Mouse (Mus musculus) heart, embryonic 14.5 days (tissue): ENCODE data around the gene Macrod2. TPM values are rescaled to one million over a fixed set of nuclear protein-coding genes. Genes with fewer than 3 reads are reported as not detected.

Source experiments
- ATAC-seq: fragments of 200-750 bp; cut with Nextera tagmentation; 2 replicates; pipeline ENCODE4 v1.8.0; 2017; ENCODE audit warnings: low read depth, moderate TSS enrichment; ENCODE audit not compliant: insufficient number of reproducible peaks, insufficient read depth, low FRiP score
- H3K27ac ChIP-seq, 2 experiments: fragments of 200-500 bp in 1 of 2; fragments of 300-500 bp in 1 of 2; sonication (generic) in 1 of 2; replicated peaks in 1 of 2; 2 replicates each; pipeline ENCODE4 v1.5.1; 2012 to 2014; ENCODE audit warnings: low read depth in 2 of 2, low read length in 2 of 2, control low read depth in 1 of 2, mild to moderate bottlenecking in 1 of 2, mixed read lengths in 1 of 2; ENCODE audit not compliant: control insufficient read depth in 1 of 2, insufficient read depth in 1 of 2
- H3K27me3 ChIP-seq: fragments of 300-500 bp; sonication (generic); 2 replicates; pipeline ENCODE4 v1.6.1; 2014; ENCODE audit warnings: mild to moderate bottlenecking, low read length, control low read depth; ENCODE audit not compliant: control insufficient read depth, insufficient read depth
- H3K36me3 ChIP-seq: fragments of 300-500 bp; sonication (generic); 2 replicates; pipeline ENCODE4 v1.6.1; 2014; ENCODE audit warnings: mild to moderate bottlenecking, control low read depth, low read length, mixed read lengths; ENCODE audit not compliant: control insufficient read depth, insufficient read depth
- H3K4me1 ChIP-seq, 2 experiments: fragments of 200-500 bp in 1 of 2; fragments of 300-500 bp in 1 of 2; sonication (generic) in 1 of 2; 2 replicates each; pipeline ENCODE4 v1.6.1; 2012 to 2014; ENCODE audit warnings: low read length in 2 of 2, control low read depth in 1 of 2, mixed read lengths in 1 of 2; ENCODE audit not compliant: control insufficient read depth in 2 of 2, insufficient read depth in 2 of 2
- H3K4me2 ChIP-seq: fragments of 300-500 bp; sonication (generic); 2 replicates; pipeline ENCODE4 v1.6.1; 2014; ENCODE audit warnings: mild to moderate bottlenecking, low read length
- H3K4me3 ChIP-seq, 2 experiments: fragments of 200-500 bp in 1 of 2; fragments of 300-500 bp in 1 of 2; sonication (generic) in 1 of 2; 2 replicates each; pipeline ENCODE4 v1.5.1; 2012 to 2014; ENCODE audit warnings: low read length in 2 of 2, mild to moderate bottlenecking in 2 of 2, control low read depth in 1 of 2, low read depth in 1 of 2, moderate library complexity in 1 of 2; ENCODE audit not compliant: control insufficient read depth in 1 of 2, insufficient read depth in 1 of 2
- H3K9ac ChIP-seq: fragments of 300-500 bp; sonication (generic); 2 replicates; pipeline ENCODE4 v1.6.1; 2014; ENCODE audit warnings: mild to moderate bottlenecking, low read length
- H3K9me3 ChIP-seq: fragments of 300-500 bp; sonication (generic); 2 replicates; pipeline ENCODE4 v1.6.1; 2016; ENCODE audit warnings: low read length, control low read depth; ENCODE audit not compliant: control insufficient read depth
- WGBS: fragments of 180-500 bp; shearing (Covaris S2); extraction: QIAGEN DNeasy Blood & Tissue Kit; methylation state at CpG from one replicate; pipeline ENCODE4 v1.1.7; 2014; 5-methylcytosine and 5-hydroxymethylcytosine counted together
- polyA plus RNA-seq: library from polyadenylated mRNA; unstranded; fragments of >200 nt; fragmentation: Nextera tagmentation; extraction: Ambion mirVana; gene quantifications from 2 replicates; pipeline ENCODE4 v1.2.1, GENCODE M21; 2014

The Macrod2 gene
- polyA plus RNA-seq, 1 experiment from 2014 or later, result 21.3 TPM

DNA sequence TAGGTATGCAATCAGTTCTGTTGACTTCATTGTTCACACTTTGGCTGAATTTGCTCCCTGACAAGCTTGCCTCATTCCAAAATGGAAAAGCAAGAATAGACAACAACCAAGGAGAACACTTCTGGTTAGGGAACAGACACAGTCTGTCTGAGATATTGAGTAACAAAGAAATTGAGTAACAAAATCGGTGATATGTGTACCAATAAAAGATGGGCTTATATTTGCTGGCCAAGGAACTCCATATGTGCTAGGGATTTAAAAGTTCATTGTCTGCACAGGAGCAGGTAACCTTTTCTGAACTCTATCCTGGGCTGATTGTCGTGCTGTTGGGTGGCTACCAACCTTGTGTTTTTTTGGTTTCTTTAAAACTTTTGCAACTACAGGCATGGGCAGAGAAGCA is 817.2 kb downstream of the Macrod2 start:
- ATAC-seq, result no peak
- Histone ChIP-seq H3K9ac (no peak overlapping the region), H3K9me3 (no peaks in the 10 kb centered on the region), H3K27ac (no peak overlapping the region), H3K36me3 (no peaks in the 10 kb centered on the region), H3K27me3 (no peaks in the 10 kb centered on the region), H3K4me1 (no peaks in the 10 kb centered on the region), H3K4me2 (no peak overlapping the region), H3K4me3 (no peak overlapping the region)
- 85% methylated on average over 2 of the region's 2 CpGs for WGBS

DNA sequence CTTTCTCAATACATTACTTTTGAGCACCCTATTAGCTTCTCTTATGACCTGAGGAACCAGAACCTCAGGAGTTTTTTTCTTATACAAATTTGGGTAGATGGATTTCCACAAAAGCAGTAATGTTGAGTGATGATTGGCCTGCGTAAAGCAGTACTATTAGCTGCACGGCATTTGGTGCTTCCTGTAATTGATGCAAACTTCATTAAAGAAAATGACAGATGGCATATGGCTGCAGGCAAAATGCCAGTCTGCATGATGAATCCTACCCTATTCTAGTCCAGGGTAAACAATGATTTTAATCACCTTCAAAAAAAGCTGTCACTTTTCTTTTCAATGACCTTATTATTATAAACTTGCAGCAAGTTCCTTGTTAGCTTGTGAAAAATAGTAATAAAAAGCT is 822.4 kb downstream of the Macrod2 start:
- 87% methylated on average over 2 of the region's 2 CpGs for WGBS
- Histone ChIP-seq H3K9ac (no peak overlapping the region), H3K4me2 (no peak overlapping the region), H3K4me1 (no peaks in the 10 kb centered on the region), H3K4me3 (no peak overlapping the region), H3K27ac (no peak overlapping the region), H3K36me3 (no peaks in the 10 kb centered on the region), H3K27me3 (no peaks in the 10 kb centered on the region), H3K9me3 (0 out of 2 replicates have a peak, but pooled peaks cover 6% of the 10 kb centered on the region)
- ATAC-seq, result no peak

DNA sequence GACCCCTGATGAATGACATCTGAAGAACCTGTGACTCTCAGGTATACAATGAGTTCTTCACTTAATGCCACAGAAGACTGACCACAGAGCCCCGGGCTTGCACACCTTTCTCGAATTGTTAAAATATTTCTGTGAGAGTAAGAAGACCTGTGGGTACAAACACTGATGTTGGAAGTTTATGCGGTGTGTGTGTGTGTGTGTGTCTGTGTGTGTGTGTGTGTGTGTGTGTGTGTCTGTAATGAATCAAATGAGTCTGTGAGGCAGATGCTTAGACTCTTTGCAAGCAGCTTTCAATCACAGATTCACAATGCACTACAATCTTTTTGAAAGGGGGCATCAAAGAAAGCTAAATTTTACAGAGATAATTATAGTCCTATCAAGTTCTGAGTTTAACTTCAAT is 822.8 kb downstream of the Macrod2 start:
- Histone ChIP-seq H3K27me3 (no peaks in the 10 kb centered on the region), H3K9me3 (0 out of 2 replicates have a peak, but pooled peaks cover 6% of the 10 kb centered on the region), H3K36me3 (no peaks in the 10 kb centered on the region), H3K27ac (no peak overlapping the region), H3K4me1 (no peaks in the 10 kb centered on the region), H3K9ac (no peak overlapping the region), H3K4me2 (no peak overlapping the region), H3K4me3 (no peak overlapping the region)
- no peak for ATAC-seq
- 75% methylated on average over 3 of the region's 3 CpGs for WGBS

DNA sequence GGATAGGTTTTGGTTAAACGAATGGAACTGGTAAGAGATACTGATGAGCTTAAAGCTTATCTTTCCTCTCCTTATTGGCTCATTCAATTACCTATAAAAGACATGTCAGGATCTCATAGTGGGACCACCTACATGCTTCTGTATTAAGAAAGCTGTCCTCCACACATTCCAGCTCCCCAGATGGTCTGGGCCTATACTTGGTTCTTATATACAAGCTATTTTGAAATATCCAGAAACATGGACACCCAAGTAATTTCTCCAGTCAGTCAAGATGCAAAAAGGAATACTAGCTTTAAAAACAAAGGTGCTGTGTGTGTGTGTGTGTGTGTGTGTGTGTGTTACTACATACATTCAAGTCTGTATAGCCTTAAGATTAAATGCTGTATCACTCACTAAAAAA is 833.7 kb downstream of the Macrod2 start:
- Histone ChIP-seq H3K4me2 (no peak overlapping the region), H3K9me3 (no peaks in the 10 kb centered on the region), H3K9ac (no peak overlapping the region), H3K4me1 (peaks cover 8 to 9% of the 10 kb centered on the region in 2 experiments), H3K4me3 (no peak overlapping the region), H3K27ac (no peak overlapping the region), H3K27me3 (no peaks in the 10 kb centered on the region; the same call in 1 of the 2 replicates), H3K36me3 (no peaks in the 10 kb centered on the region)
- no peak for ATAC-seq
- WGBS, result 76% methylated on average over 1 of the region's 1 CpGs

DNA sequence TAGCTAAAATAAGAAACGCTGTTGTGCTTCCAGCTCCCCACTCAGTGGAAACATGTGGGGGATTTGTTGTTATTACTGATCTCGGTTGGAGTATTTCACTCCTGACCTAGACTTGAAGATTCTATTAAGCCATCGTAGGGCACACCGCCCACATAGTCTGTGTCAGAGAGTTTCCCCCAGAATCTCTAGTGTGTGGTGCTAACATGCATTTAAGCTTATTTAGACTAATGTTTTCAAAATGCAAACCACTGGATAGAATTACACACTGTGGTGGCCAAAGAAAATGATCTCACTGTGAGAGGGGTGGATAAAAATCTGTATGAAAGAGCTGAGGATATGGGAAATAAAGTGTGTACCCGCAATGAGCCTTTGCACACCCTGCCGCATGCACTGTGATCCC is 834.7 kb downstream of the Macrod2 start:
- no peak overlapping the region for H3K27ac ChIP-seq
- no peaks in the 10 kb centered on the region for H3K9me3 ChIP-seq
- no peak overlapping the region for H3K9ac ChIP-seq
- no peak for ATAC-seq
- 63% methylated on average over 6 of the region's 6 CpGs for WGBS
- no peaks in the 10 kb centered on the region for H3K36me3 ChIP-seq
- no peak overlapping the region for H3K4me2 ChIP-seq
- H3K27me3 ChIP-seq, result no peaks in the 10 kb centered on the region; the same call in 1 of the 2 replicates
- H3K4me3 ChIP-seq, result no peak overlapping the region
- peaks cover 8 to 9% of the 10 kb centered on the region in 2 experiments for H3K4me1 ChIP-seq

DNA sequence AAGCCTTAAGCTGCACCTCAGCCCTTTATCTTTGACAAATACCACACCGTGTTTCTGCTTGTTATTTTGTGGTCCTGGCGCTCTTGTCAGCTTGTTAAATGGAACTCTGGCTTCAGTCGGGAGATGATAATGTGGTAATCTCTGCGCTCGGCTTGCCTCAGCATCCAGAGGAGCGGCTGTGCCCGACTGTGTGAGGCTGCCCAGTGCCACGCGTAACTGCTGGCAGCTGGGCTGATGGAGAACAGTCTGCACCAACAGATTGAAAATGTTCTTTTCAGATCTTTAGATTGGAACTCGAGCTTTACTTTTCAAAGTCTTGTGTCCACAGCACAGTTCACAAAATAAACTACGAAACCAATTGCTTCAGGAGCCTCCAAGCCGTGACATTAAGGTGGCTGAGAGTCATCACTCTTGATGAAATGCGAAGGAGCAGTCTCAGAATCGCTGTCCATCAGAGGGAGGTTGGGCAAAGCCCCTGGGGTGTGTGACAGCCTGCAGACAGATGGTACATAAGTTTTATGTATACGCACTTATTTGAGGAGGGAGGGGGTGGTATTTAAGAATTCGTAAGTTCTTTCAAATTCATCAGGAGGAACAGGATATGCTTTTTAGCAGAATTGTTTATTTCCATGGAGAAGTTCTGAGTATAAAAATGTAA is 836.0 kb downstream of the Macrod2 start:
- no peak overlapping the region for H3K27ac ChIP-seq
- peak overlapping the region; percentile 10 to 13; a peak in 3 of 4 replicates for H3K4me3 ChIP-seq
- H3K4me2 ChIP-seq, result peak overlapping the region; percentile 49

DNA sequence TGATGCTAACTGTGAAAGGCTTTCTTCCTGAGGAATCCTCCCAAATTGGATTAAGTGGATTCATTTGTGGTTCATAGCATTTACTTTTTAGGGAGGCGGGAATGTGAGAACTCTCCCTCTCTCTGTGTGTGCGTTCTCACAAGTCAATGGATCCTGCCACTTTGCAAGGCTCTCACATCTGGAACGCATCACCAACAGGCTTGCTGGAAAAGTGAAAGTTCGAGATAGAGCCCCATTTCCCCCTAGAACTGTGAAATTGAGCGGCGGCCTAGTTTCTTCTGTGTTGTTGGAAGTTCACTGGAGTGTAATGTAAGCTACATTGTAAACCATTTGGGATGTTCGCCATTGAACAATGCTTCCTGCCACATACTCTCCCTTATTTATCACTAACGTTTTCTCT is 839.2 kb downstream of the Macrod2 start:
- 56% methylated on average over 8 of the region's 8 CpGs for WGBS
- H3K27ac ChIP-seq, result no peak overlapping the region
- no peaks in the 10 kb centered on the region; the same call in 1 of the 2 replicates for H3K27me3 ChIP-seq
- peaks cover 8 to 9% of the 10 kb centered on the region in 2 experiments for H3K4me1 ChIP-seq
- no peak overlapping the region for H3K9ac ChIP-seq
- H3K9me3 ChIP-seq, result no peaks in the 10 kb centered on the region
- no peaks in the 10 kb centered on the region for H3K36me3 ChIP-seq
- H3K4me2 ChIP-seq, result no peak overlapping the region
- no peak for ATAC-seq
- no peak overlapping the region for H3K4me3 ChIP-seq

More for the DNA sequence above, 836.0 kb downstream of the Macrod2 start:
- Histone ChIP-seq H3K4me1 (peaks cover 8 to 9% of the 10 kb centered on the region in 2 experiments), H3K9ac (no peak overlapping the region), H3K36me3 (no peaks in the 10 kb centered on the region), H3K9me3 (no peaks in the 10 kb centered on the region), H3K27me3 (no peaks in the 10 kb centered on the region; the same call in 1 of the 2 replicates)
- ATAC-seq, result no peak
- 13% methylated on average over 16 of the region's 16 CpGs for WGBS
